Mouse (Mus musculus): ENCODE measurements around the gene Tmsb4x.

The Tmsb4x gene

GRCm38 (mm10) chrX:167179961-167180642, 29.0 kb downstream of the Tmsb4x start:
- DNase-seq, result no peak

GRCm38 (mm10) chrX:167179549-167179948, 29.6 kb downstream of the Tmsb4x start:
- no peak for DNase-seq

DNA sequence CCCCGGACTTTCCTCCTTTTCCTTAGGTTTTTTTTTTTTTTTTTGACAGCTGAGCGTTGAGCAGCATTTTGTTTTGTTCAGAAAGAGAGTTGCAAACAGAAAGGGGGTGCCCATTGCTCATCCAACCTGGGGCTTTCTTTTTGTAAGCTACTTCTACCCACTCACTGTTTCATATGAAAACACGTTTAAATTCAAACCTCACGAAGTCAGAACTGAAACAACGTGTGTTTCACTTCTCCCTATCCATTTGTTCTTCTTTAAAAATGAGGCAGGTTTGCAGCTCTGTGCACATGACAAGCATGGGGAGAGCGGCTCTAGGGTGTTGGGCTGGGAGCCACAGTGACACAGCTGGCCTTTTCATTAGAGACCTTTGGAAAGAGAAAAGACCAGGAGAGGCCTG, 33.8 kb downstream of the Tmsb4x start:
- no peak for DNase-seq

DNA sequence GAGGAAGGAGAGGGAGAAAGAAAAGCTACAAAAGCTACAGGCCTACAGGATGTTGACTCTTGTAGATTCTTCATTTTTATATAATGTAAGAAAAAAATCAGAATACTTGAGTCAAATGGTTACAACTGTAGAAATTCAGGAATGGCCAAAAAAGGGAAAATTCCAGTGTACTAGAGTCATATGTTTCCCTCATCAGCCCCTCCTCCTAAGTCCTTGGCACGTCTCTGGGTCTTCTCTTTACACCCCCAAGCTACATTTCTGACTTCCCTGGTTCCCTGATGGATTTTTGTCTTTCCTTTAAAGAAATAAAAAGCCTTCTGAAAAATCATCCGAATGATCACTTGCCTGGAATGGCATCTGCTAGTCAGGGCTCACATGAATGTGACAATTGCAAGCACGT, 34.8 kb downstream of the Tmsb4x start:
- no peak for DNase-seq

DNA sequence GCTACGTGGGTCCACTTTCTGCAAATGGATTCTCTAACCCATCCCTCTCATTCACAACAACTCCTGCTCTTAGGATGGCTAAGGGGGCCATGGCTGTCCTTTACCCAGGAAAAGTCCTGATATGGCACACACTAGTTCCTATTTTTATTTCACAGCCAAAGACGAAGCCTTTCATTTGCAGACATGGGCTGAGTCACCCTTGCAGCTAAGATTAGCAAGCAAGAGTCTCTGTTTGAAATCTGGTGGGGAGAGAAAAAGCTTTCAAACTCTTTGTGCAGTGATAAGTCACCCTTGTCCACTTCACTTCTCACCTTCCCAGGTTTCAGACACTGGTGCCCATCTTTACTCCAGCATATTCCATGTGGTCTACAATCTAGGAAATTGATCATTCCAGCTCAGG, 36.9 kb downstream of the Tmsb4x start:
- DNase-seq, result no peak

GRCm38 (mm10) chrX:167171281-167171680, 37.8 kb downstream of the Tmsb4x start:
- no peak for DNase-seq

GRCm38 (mm10) chrX:167167282-167167681, 41.8 kb downstream of the Tmsb4x start:
- no peak for DNase-seq

- DNase-seq, result no peak
These were observed 43.1 kb downstream of the Tmsb4x start for GRCm38 (mm10) chrX:167166051-167166450.

DNA sequence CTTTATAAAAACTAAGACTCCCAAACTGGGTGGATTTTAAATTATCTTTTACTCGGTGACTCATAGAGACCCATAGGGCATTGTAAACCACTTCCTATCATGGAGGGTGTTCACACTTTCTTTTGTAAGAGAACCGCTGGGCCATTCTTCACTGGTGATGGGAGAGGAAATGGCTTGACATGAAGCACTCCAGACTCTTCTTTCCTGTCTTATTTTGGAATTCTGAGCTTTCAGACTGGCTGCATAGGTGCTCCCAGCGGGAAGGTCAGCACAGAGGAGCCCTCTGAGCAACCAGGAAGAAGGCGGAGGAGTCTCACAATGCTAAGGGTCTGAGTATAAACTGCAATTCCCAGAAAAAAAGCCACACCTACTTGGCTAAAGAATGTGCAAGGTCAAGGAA, 51.4 kb downstream of the Tmsb4x start:
- DNase-seq, result no peak

Data from kidney, postnatal 4 days (tissue).